Mouse (Mus musculus) neural tube, embryonic 13.5 days (tissue): ENCODE data around the gene Rragd. TPM values are rescaled to one million over a fixed set of nuclear protein-coding genes. Genes with fewer than 3 reads are reported as not detected.

Source experiments
- polyA plus RNA-seq: library from polyadenylated mRNA; unstranded; fragments of >200 nt; fragmentation: Nextera tagmentation; extraction: Ambion mirVana; gene quantifications from 2 replicates; pipeline ENCODE4 v1.2.1, GENCODE M21; 2015

The Rragd gene
- polyA plus RNA-seq, 1 experiment from 2014 or later, result 41.3 TPM

Other genes with a start within 250 kb of the Rragd start
- 159 and 163 TPM in 2 replicates for gene Lyrm2, start 182.8 kb upstream of the Rragd start, polyA plus RNA-seq
- 20.1 and 20.5 TPM in 2 replicates for gene Ankrd6, start 32.2 kb upstream of the Rragd start, polyA plus RNA-seq
- gene Ube2j1, start 48.4 kb downstream of the Rragd start, polyA plus RNA-seq, result 63.9 and 70.0 TPM in 2 replicates
- gene Gabrr2, start 80.0 kb downstream of the Rragd start, polyA plus RNA-seq, result 0.45 and 0.96 TPM in 2 replicates
- gene Gabrr1, start 149.5 kb downstream of the Rragd start, polyA plus RNA-seq, result 0.18 and 0.25 TPM in 2 replicates
- 1.3 and 1.4 TPM in 2 replicates for gene Pm20d2, start 206.7 kb downstream of the Rragd start, polyA plus RNA-seq
- 41.8 and 44.0 TPM in 2 replicates for gene Srsf12, start 226.0 kb downstream of the Rragd start, polyA plus RNA-seq